Mouse (Mus musculus) stomach, postnatal 0 days (tissue): ENCODE measurements around the gene Nup98.

ENCODE experiments used
- CTCF ChIP-seq: IDR thresholded peaks from 2 replicates; pipeline ENCODE4 v1.5.1; 2016; ENCODE audit warnings: antibody characterized with exemption, low read depth, mild to moderate bottlenecking, moderate library complexity
- EP300 ChIP-seq: optimal IDR thresholded peaks from 2 replicates; pipeline ENCODE3; 2016; ENCODE audit warnings: antibody characterized with exemption

DNA sequence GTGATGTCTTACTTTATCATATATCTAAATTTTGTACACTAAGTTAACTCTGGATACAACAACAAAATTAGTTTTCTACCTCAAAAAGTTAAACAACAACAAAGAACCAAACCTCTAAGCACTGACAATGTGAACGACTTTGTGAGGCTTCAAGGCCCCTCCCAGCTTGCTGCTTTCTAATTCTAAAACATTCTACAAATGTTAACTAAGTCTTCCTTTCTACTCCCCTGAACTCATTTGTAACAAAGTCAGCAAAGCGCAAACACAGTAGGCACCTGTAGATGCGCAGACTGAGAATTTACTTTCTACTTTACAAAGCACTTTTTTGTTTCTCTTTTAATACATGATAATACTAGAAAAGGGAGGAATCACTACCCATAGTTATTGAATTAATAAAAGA, 9.4 kb downstream of the Nup98 start:
- TF ChIP-seq CTCF = no peak
- TF ChIP-seq EP300 = no peak
